Mouse (Mus musculus) heart, embryonic 12.5 days (tissue): Measurements from ENCODE around the gene Isyna1. TPM values are rescaled to one million over a fixed set of nuclear protein-coding genes. Genes with fewer than 3 reads are reported as not detected.

ENCODE experiments used
- ATAC-seq: fragments of 200-750 bp; cut with Nextera tagmentation; 2 replicates; pipeline ENCODE4 v1.8.0; 2017; ENCODE audit warnings: moderate TSS enrichment, moderate library complexity; ENCODE audit not compliant: insufficient number of reproducible peaks, low FRiP score
- H3K27ac ChIP-seq: fragments of 300-500 bp; sonication (generic); 2 replicates; pipeline ENCODE4 v1.5.1; 2016; ENCODE audit warnings: mild to moderate bottlenecking, moderate library complexity; ENCODE audit not compliant: poor library complexity, severe bottlenecking
- H3K27me3 ChIP-seq: fragments of 300-500 bp; sonication (generic); replicated peaks from 2 replicates; pipeline ENCODE4 v1.6.1; 2016; ENCODE audit warnings: mild to moderate bottlenecking, moderate library complexity
- H3K36me3 ChIP-seq: fragments of 300-500 bp; sonication (generic); 2 replicates; pipeline ENCODE4 v1.6.1; 2016; ENCODE audit warnings: mild to moderate bottlenecking, moderate library complexity
- H3K4me1 ChIP-seq: fragments of 300-500 bp; sonication (generic); replicated peaks from 2 replicates; pipeline ENCODE4 v1.6.1; 2016; ENCODE audit warnings: mild to moderate bottlenecking
- H3K4me2 ChIP-seq: fragments of 300-500 bp; sonication (generic); 2 replicates; pipeline ENCODE4 v1.6.1; 2016; ENCODE audit warnings: mild to moderate bottlenecking, moderate library complexity
- H3K4me3 ChIP-seq: fragments of 300-500 bp; sonication (generic); 2 replicates; pipeline ENCODE4 v1.5.1; 2016; ENCODE audit warnings: mild to moderate bottlenecking
- H3K9ac ChIP-seq: fragments of 300-500 bp; sonication (generic); 2 replicates; pipeline ENCODE4 v1.6.1; 2016; ENCODE audit warnings: mild to moderate bottlenecking, moderate library complexity
- H3K9me3 ChIP-seq: fragments of 300-500 bp; sonication (generic); replicated peaks from 2 replicates; pipeline ENCODE4 v1.6.1; 2016; ENCODE audit warnings: mild to moderate bottlenecking, moderate library complexity
- WGBS: fragments of 180-500 bp; shearing (Covaris S2); methylation state at CpG from one replicate; pipeline ENCODE4 v1.1.7; 2016; 5-methylcytosine and 5-hydroxymethylcytosine counted together
- polyA plus RNA-seq: library from polyadenylated mRNA; unstranded; fragments of >200 nt; fragmentation: Nextera tagmentation; extraction: Ambion mirVana; gene quantifications from 2 replicates; pipeline ENCODE4 v1.2.1, GENCODE M21; 2016

Gene Isyna1
- polyA plus RNA-seq, result 138 and 142 TPM in 2 replicates

GRCm38 (mm10) chr8:70593961-70594609 is at the start of gene Isyna1:
Gene Isyna1 (plus strand): TSS chr8:70594373.
- H3K4me1 ChIP-seq, result peaks cover 59% of the 10 kb centered on the region
- WGBS, result under 1% methylated on average over 40 of the region's 40 CpGs

GRCm38 (mm10) chr8:70546412-70546811 is 47.8 kb upstream of the Isyna1 start:
- Histone ChIP-seq H3K27ac (no peak overlapping the region), H3K9me3 (no peaks in the 10 kb centered on the region), H3K27me3 (no peaks in the 10 kb centered on the region), H3K36me3 (peaks cover 4% of the 10 kb centered on the region; the same call in 1 of the 2 replicates), H3K9ac (no peak overlapping the region), H3K4me1 (peaks cover 56% of the 10 kb centered on the region), H3K4me2 (no peak overlapping the region), H3K4me3 (no peak overlapping the region)
- ATAC-seq, result no peak
- WGBS, result 77% methylated on average over 4 of the region's 4 CpGs

More at GRCm38 (mm10) chr8:70593961-70594609, at the start of gene Isyna1:
- H3K4me2 ChIP-seq, result peak within 1 kb of the TSS; percentile 98
- H3K4me3 ChIP-seq, result peak within 1 kb of the TSS; percentile 71
- H3K27ac ChIP-seq, result peak within 1 kb of the TSS; percentile 85
- peaks cover 42% of the 10 kb centered on the region for H3K36me3 ChIP-seq
- H3K9me3 ChIP-seq, result no peaks in the 10 kb centered on the region
- no peaks in the 10 kb centered on the region for H3K27me3 ChIP-seq
- H3K9ac ChIP-seq, result peak within 1 kb of the TSS; percentile 87
- ATAC-seq, result peak; percentile 90

DNA sequence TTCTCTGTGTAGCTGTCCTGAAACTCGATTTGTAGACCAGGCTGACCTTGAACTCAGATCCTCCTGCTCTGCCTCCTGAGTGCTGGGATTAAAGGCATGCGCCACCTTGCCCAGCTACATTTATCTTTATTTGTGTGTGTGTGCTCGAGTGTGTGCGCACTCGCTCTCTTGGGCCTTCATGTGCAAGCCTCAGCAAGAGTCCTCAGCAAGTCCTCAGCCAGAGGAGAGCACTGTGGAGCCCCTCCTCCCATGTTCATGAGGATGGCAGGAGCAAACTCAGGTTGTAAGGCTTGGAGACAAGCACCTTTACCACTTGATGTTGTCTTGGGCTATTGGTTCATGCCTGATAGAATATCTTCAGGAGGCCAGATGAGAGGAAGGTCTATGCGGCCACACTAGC is 46.4 kb upstream of the Isyna1 start:
- peaks cover 65% of the 10 kb centered on the region for H3K4me1 ChIP-seq
- H3K9me3 ChIP-seq, result no peaks in the 10 kb centered on the region
- H3K27ac ChIP-seq, result 0 out of 2 replicates have a peak overlapping the region, but pooled peaks have one; percentile 16

DNA sequence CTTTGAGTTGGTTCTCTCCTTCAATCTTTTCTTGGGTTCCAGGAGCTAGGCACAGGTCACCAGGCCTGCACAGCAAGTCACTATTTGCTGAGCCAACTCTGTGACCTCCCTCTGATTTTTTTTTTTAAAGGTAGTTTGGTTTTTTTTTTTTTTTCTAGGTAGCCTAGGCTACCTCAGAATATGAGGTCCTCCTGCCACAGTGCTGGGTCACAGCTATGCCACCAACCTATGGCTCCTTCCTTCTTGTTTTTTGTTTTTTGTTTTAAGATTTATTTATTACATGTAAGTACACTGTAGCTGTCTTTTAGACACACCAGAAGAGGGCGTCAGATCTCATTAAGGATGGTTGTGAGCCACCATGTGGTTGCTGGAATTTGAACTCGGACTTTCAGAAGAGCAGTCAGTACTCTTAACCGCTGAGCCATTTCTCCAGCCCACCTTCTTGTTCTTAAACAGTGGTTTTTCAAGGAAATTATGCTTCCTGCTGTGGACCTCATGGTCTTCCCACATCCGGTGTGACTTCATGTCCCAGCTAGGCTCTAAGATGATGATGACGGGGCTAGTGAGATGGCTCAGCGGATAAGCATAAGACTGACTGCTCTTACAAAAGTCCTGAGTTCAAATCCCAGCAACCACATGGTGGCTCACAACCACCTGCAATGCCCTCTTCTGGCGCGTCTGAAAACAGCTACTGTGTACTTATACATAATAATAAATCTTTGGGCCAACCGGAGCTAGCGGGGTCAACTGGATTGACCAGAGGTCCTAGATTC is 44.6 kb upstream of the Isyna1 start:
- peaks cover 4% of the 10 kb centered on the region; the same call in 1 of the 2 replicates for H3K36me3 ChIP-seq
- H3K27me3 ChIP-seq, result no peaks in the 10 kb centered on the region
- 88% methylated on average over 10 of the region's 10 CpGs for WGBS

More for the DNA sequence above, 46.4 kb upstream of the Isyna1 start:
- no peak overlapping the region for H3K4me2 ChIP-seq
- H3K27me3 ChIP-seq, result no peaks in the 10 kb centered on the region
- H3K9ac ChIP-seq, result no peak overlapping the region
- WGBS, result 89% methylated on average over 6 of the region's 6 CpGs
- ATAC-seq, result no peak
- H3K36me3 ChIP-seq, result peaks cover 4% of the 10 kb centered on the region; the same call in 1 of the 2 replicates
- H3K4me3 ChIP-seq, result no peak overlapping the region

GRCm38 (mm10) chr8:70551558-70552161 is 42.5 kb upstream of the Isyna1 start:
- Histone ChIP-seq H3K9ac (no peak overlapping the region), H3K27me3 (no peaks in the 10 kb centered on the region), H3K36me3 (peaks cover 4% of the 10 kb centered on the region; the same call in 1 of the 2 replicates), H3K4me2 (peak overlapping the region; percentile 10; the same call in 1 of the 2 replicates), H3K4me1 (peaks cover 60% of the 10 kb centered on the region), H3K27ac (peak overlapping the region; percentile 49), H3K9me3 (no peaks in the 10 kb centered on the region), H3K4me3 (no peak overlapping the region)
- 0 out of 2 replicates have a peak, but pooled peaks have one; percentile 17 for ATAC-seq
- WGBS, result 38% methylated on average over 3 of the region's 3 CpGs

More for the DNA sequence above, 44.6 kb upstream of the Isyna1 start:
- H3K4me1 ChIP-seq, result peaks cover 66% of the 10 kb centered on the region
- no peak overlapping the region for H3K9ac ChIP-seq
- no peaks in the 10 kb centered on the region for H3K9me3 ChIP-seq
- ATAC-seq, result no peak
- no peak overlapping the region for H3K27ac ChIP-seq
- H3K4me3 ChIP-seq, result no peak overlapping the region
- no peak overlapping the region for H3K4me2 ChIP-seq

- H3K4me3 ChIP-seq, result no peak overlapping the region
- 4% methylated on average over 1 of the region's 1 CpGs for WGBS
- peak overlapping the region; percentile 75; the same call in 1 of the 2 replicates for H3K27ac ChIP-seq
- peaks cover 4% of the 10 kb centered on the region; the same call in 1 of the 2 replicates for H3K36me3 ChIP-seq
- H3K4me1 ChIP-seq, result peaks cover 64% of the 10 kb centered on the region
- no peaks in the 10 kb centered on the region for H3K27me3 ChIP-seq
- ATAC-seq, result peak; percentile 29; the same call in 1 of the 2 replicates
- H3K9ac ChIP-seq, result 0 out of 2 replicates have a peak overlapping the region, but pooled peaks have one; percentile 46
- no peaks in the 10 kb centered on the region for H3K9me3 ChIP-seq
- H3K4me2 ChIP-seq, result no peak overlapping the region
Measured at GRCm38 (mm10) chr8:70552836-70553235, 41.3 kb upstream of the Isyna1 start.

DNA sequence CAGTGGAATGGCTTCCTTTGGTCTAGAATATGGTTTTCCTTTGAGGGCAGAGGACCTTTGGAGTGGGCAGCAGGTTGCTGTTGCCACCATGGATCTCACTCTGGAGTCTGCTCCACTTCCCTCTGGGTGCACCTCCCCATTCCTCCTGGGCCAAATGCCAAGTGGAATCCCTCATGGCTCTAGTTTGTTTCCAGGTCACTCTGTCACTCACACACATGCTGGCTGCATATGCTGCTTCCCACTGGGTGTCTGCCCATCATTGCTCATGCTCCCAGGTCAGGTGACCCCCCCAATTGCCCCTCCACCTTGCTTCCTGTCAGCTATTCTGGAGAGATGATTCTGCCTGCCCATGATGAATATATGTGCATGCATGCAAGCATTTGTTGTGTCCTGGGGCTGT is 40.4 kb upstream of the Isyna1 start:
- no peak overlapping the region for H3K4me2 ChIP-seq
- peak overlapping the region; percentile 75 for H3K27ac ChIP-seq
- no peak overlapping the region for H3K4me3 ChIP-seq
- H3K9me3 ChIP-seq, result no peaks in the 10 kb centered on the region
- no peaks in the 10 kb centered on the region for H3K27me3 ChIP-seq
- no peak overlapping the region; the same call in 1 of the 2 replicates for H3K9ac ChIP-seq
- ATAC-seq, result 0 out of 2 replicates have a peak, but pooled peaks have one; percentile 30
- peaks cover 65% of the 10 kb centered on the region for H3K4me1 ChIP-seq
- peaks cover 4% of the 10 kb centered on the region; the same call in 1 of the 2 replicates for H3K36me3 ChIP-seq

- no peak for ATAC-seq
- Histone ChIP-seq H3K27ac (no peak overlapping the region), H3K4me3 (no peak overlapping the region), H3K36me3 (0 out of 2 replicates have a peak, but pooled peaks cover 4% of the 10 kb centered on the region), H3K4me2 (no peak overlapping the region), H3K9ac (no peak overlapping the region), H3K27me3 (no peaks in the 10 kb centered on the region), H3K9me3 (no peaks in the 10 kb centered on the region), H3K4me1 (peaks cover 77% of the 10 kb centered on the region)
- 91% methylated on average over 4 of the region's 4 CpGs for WGBS
Measured at GRCm38 (mm10) chr8:70555079-70555747, 39.0 kb upstream of the Isyna1 start.

DNA sequence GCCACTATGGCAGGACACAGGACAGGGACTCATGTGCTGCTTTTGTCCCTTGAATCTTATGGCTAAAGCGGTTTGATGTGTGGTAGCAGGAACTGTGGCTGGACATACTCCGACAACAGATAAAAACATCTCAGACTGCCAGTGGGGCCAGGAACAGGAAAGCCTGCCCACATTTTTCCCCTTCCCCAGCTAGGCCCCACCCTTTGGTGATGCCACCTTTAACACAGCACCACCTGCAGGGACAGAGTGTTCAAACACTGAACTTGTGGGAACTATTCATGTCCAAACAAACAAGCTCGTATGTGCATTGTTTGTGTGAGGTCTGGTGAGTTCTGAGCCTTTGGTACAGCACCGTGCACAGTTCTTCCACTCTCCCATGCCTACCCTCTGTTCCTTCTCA is 35.8 kb upstream of the Isyna1 start:
- Histone ChIP-seq H3K9me3 (no peaks in the 10 kb centered on the region), H3K4me1 (peaks cover 80% of the 10 kb centered on the region), H3K27ac (peak overlapping the region; percentile 60; the same call in 1 of the 2 replicates), H3K36me3 (0 out of 2 replicates have a peak, but pooled peaks cover 4% of the 10 kb centered on the region), H3K4me3 (no peak overlapping the region), H3K9ac (peak overlapping the region; percentile 42; the same call in 1 of the 2 replicates), H3K27me3 (no peaks in the 10 kb centered on the region), H3K4me2 (no peak overlapping the region)
- WGBS, result 38% methylated on average over 4 of the region's 4 CpGs
- no peak for ATAC-seq

- H3K9ac ChIP-seq, result no peak overlapping the region
- no peaks in the 10 kb centered on the region for H3K27me3 ChIP-seq
- 0 out of 2 replicates have a peak overlapping the region, but pooled peaks have one; percentile 60 for H3K27ac ChIP-seq
- H3K9me3 ChIP-seq, result no peaks in the 10 kb centered on the region
- H3K4me3 ChIP-seq, result no peak overlapping the region
- ATAC-seq, result no peak
- 74% methylated on average over 3 of the region's 3 CpGs for WGBS
- H3K4me1 ChIP-seq, result peaks cover 77% of the 10 kb centered on the region
- no peak overlapping the region for H3K4me2 ChIP-seq
- 0 out of 2 replicates have a peak, but pooled peaks cover 4% of the 10 kb centered on the region for H3K36me3 ChIP-seq
Measured at GRCm38 (mm10) chr8:70558983-70559382, 35.2 kb upstream of the Isyna1 start.
